Mouse (Mus musculus) Muller cell, postnatal 12 days (primary cell): ENCODE results near the gene Kat2a.

Source experiments
- DNase-seq: peaks from one replicate; pipeline ENCODE4 v3.0.0-alpha.2; 2015; ENCODE audit errors: inconsistent ontology term

Gene Kat2a

GRCm38 (mm10) chr11:100710528-100710927 lies 1.7 kb downstream of the Kat2a start:
- DNase-seq, result no peak

- DNase-seq, result no peak
These were observed 3.0 kb downstream of the Kat2a start for GRCm38 (mm10) chr11:100709201-100709810.

- no peak for DNase-seq
These were observed 7.0 kb downstream of the Kat2a start for GRCm38 (mm10) chr11:100705095-100705747.

- peak; percentile 47 for DNase-seq
These were observed 8.3 kb downstream of the Kat2a start, which contains the start of gene Dhx58 for GRCm38 (mm10) chr11:100703851-100704531. Dhx58 (minus strand) TSS chr11:100704271.

GRCm38 (mm10) chr11:100703366-100703765 lies 8.9 kb downstream of the Kat2a start:
- DNase-seq, result no peak

GRCm38 (mm10) chr11:100702906-100703305 lies 9.4 kb downstream of the Kat2a start:
- DNase-seq, result no peak

- peak; percentile 90 for DNase-seq
These were observed 10.0 kb downstream of the Kat2a start for GRCm38 (mm10) chr11:100702081-100702851.

- DNase-seq, result peak; percentile 33
These were observed 11.0 kb downstream of the Kat2a start for GRCm38 (mm10) chr11:100701301-100701700.

- no peak for DNase-seq
These were observed 11.6 kb downstream of the Kat2a start for GRCm38 (mm10) chr11:100700710-100701109.

- no peak for DNase-seq
These were observed 14.3 kb downstream of the Kat2a start for GRCm38 (mm10) chr11:100697921-100698320.

GRCm38 (mm10) chr11:100694926-100695325 lies 17.3 kb downstream of the Kat2a start:
- peak; percentile 51 for DNase-seq

- DNase-seq, result no peak
These were observed 19.1 kb downstream of the Kat2a start for GRCm38 (mm10) chr11:100693154-100693553.

GRCm38 (mm10) chr11:100692164-100692616 lies 20.1 kb downstream of the Kat2a start, which contains the start of gene Zfp385c:
Zfp385c (minus strand) TSS chr11:100692455.
- DNase-seq, result no peak

GRCm38 (mm10) chr11:100690389-100690788 lies 21.9 kb downstream of the Kat2a start:
- DNase-seq, result no peak

GRCm38 (mm10) chr11:100688443-100688842 lies 23.8 kb downstream of the Kat2a start:
- DNase-seq, result no peak

- DNase-seq, result no peak
These were observed 25.0 kb downstream of the Kat2a start for GRCm38 (mm10) chr11:100687265-100687664.

GRCm38 (mm10) chr11:100685371-100685770 lies 26.9 kb downstream of the Kat2a start:
- DNase-seq, result no peak

GRCm38 (mm10) chr11:100684084-100684483 lies 28.2 kb downstream of the Kat2a start:
- no peak for DNase-seq

GRCm38 (mm10) chr11:100682526-100682925 lies 29.7 kb downstream of the Kat2a start:
- no peak for DNase-seq

GRCm38 (mm10) chr11:100681826-100682225 lies 30.4 kb downstream of the Kat2a start:
- no peak for DNase-seq

- DNase-seq, result no peak
These were observed 34.5 kb downstream of the Kat2a start for GRCm38 (mm10) chr11:100677810-100678209.

- peak; percentile 61 for DNase-seq
These were observed 39.1 kb downstream of the Kat2a start for GRCm38 (mm10) chr11:100673169-100673568.
